Mouse (Mus musculus) embryonic facial prominence, embryonic 15.5 days (tissue): ENCODE results near the gene Rnf157. TPM values are rescaled to one million over a fixed set of nuclear protein-coding genes. Genes with fewer than 3 reads are reported as not detected.

Source experiments
- ATAC-seq: fragments of 200-750 bp; cut with Nextera tagmentation; 2 replicates; pipeline ENCODE4 v1.8.0; 2017; ENCODE audit warnings: low read depth, moderate TSS enrichment; ENCODE audit not compliant: insufficient number of reproducible peaks, low FRiP score, low TSS enrichment
- H3K27ac ChIP-seq: fragments of 300-500 bp; sonication (generic); replicated peaks from 2 replicates; pipeline ENCODE4 v1.5.1; 2015; ENCODE audit warnings: mild to moderate bottlenecking, inconsistent platforms
- H3K27me3 ChIP-seq: fragments of 300-500 bp; sonication (generic); 2 replicates; pipeline ENCODE4 v1.6.1; 2015; ENCODE audit warnings: inconsistent platforms
- H3K36me3 ChIP-seq: fragments of 300-500 bp; sonication (generic); 2 replicates; pipeline ENCODE4 v1.6.1; 2015; ENCODE audit warnings: mild to moderate bottlenecking, inconsistent platforms
- H3K4me1 ChIP-seq: fragments of 300-500 bp; sonication (generic); 2 replicates; pipeline ENCODE4 v1.6.1; 2015; ENCODE audit warnings: inconsistent platforms
- H3K4me2 ChIP-seq: fragments of 300-500 bp; sonication (generic); replicated peaks from 2 replicates; pipeline ENCODE4 v1.6.1; 2015; ENCODE audit warnings: mild to moderate bottlenecking, inconsistent platforms
- H3K4me3 ChIP-seq: fragments of 300-500 bp; sonication (generic); replicated peaks from 2 replicates; pipeline ENCODE4 v1.5.1; 2015; ENCODE audit warnings: mild to moderate bottlenecking, inconsistent platforms
- H3K9ac ChIP-seq: fragments of 300-500 bp; sonication (generic); 2 replicates; pipeline ENCODE4 v1.6.1; 2015; ENCODE audit warnings: inconsistent platforms
- H3K9me3 ChIP-seq: fragments of 300-500 bp; sonication (generic); replicated peaks from 2 replicates; pipeline ENCODE4 v1.6.1; 2016; ENCODE audit warnings: inconsistent platforms
- WGBS: fragments of 180-500 bp; shearing (Covaris S2); methylation state at CpG from one replicate; pipeline ENCODE4 v1.1.7; 2015; 5-methylcytosine and 5-hydroxymethylcytosine counted together
- polyA plus RNA-seq: library from polyadenylated mRNA; unstranded; fragments of >200 nt; fragmentation: Nextera tagmentation; extraction: Ambion mirVana; gene quantifications from 2 replicates; pipeline ENCODE4 v1.2.1, GENCODE M21; 2015

Gene Rnf157
- polyA plus RNA-seq, 1 experiment from 2014 or later = 17.0 TPM

GRCm38 (mm10) chr11:116424621-116425407 is 12.0 kb upstream of the Rnf157 start:
- H3K9ac ChIP-seq = no peak overlapping the region
- H3K4me3 ChIP-seq = no peak overlapping the region
- H3K27me3 ChIP-seq = no peaks in the 10 kb centered on the region
- H3K36me3 ChIP-seq = no peaks in the 10 kb centered on the region
- no peaks in the 10 kb centered on the region for H3K9me3 ChIP-seq
- ATAC-seq = no peak
- no peak overlapping the region for H3K4me2 ChIP-seq
- 49% methylated on average over 8 of the region's 8 CpGs for WGBS
- H3K4me1 ChIP-seq = 0 out of 2 replicates have a peak, but pooled peaks cover 5% of the 10 kb centered on the region
- H3K27ac ChIP-seq = no peak overlapping the region

DNA sequence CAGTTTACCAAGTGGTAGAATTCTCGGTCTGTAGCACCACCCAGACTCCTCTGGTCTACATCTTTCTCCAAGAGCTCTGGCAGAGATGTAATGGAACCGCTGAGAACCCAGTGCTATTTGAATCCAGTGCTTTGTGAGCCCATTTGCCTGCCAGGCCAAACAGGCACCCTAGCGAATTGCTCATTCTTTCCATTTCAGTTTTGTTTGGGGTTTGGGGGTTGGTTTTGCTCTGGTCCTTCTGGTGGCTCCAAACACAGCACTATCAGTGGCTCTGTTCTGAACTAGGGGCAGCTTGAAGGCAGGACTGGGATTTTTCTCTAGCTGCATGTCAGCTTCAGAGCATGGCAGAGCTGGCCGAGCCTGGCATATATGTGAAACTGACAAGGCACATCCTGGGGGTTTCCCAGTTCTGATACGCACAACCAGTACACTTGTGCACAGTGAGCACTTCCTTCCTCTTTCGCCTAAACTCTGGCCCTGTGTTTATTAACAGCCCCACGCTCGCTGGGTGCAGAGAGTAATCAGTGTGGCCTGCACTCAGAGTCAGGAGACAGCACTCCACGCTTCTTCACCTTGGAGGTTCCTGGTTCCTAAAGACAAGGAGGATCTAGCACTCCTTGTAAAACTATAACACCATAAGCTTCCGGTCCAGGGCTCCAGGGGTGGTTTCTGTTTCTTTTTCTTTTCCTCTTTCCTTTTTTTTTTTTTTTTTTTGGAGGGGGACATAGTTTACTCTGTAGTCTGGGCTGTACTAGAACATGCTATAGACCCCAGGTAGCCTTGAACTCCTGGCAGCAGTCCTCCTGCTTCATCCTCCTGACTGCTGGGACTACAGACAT is 11.2 kb upstream of the Rnf157 start:
- Histone ChIP-seq H3K36me3 (no peaks in the 10 kb centered on the region), H3K4me3 (no peak overlapping the region), H3K9ac (no peak overlapping the region), H3K9me3 (no peaks in the 10 kb centered on the region), H3K4me2 (no peak overlapping the region), H3K4me1 (peaks cover under 1% of the 10 kb centered on the region), H3K27me3 (no peaks in the 10 kb centered on the region), H3K27ac (no peak overlapping the region)
- ATAC-seq = no peak
- 76% methylated on average over 10 of the region's 10 CpGs for WGBS

DNA sequence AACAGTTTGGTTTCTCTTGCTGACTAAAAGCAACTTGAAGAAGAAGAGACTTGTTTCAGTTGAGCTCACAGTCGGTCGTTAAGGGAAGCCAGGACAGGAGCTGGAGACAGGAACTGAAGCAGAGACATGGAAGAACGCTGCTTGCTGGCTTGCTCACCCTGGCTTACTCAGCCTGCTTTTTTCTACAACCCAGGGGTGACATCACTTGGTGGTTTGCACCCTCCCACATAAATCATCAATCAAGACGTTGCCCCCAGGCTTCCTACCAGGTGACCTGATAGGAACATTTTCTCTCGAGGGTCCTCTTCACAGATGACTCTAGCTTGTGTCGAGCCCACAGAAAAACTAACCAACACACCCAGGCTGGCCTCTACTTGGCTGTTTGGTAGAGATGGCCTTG is 10.4 kb upstream of the Rnf157 start:
- H3K4me2 ChIP-seq = no peak overlapping the region
- H3K27me3 ChIP-seq = no peaks in the 10 kb centered on the region
- H3K4me1 ChIP-seq = peaks cover 9% of the 10 kb centered on the region
- H3K36me3 ChIP-seq = no peaks in the 10 kb centered on the region
- no peak overlapping the region for H3K4me3 ChIP-seq
- WGBS = 77% methylated on average over 6 of the region's 6 CpGs
- H3K27ac ChIP-seq = no peak overlapping the region
- no peak overlapping the region for H3K9ac ChIP-seq
- H3K9me3 ChIP-seq = no peaks in the 10 kb centered on the region
- ATAC-seq = no peak

- no peaks in the 10 kb centered on the region for H3K9me3 ChIP-seq
- no peaks in the 10 kb centered on the region for H3K36me3 ChIP-seq
- 82% methylated on average over 2 of the region's 2 CpGs for WGBS
- no peak for ATAC-seq
- H3K4me2 ChIP-seq = no peak overlapping the region
- H3K4me1 ChIP-seq = peaks cover 15% of the 10 kb centered on the region
- no peak overlapping the region for H3K4me3 ChIP-seq
- no peaks in the 10 kb centered on the region for H3K27me3 ChIP-seq
- no peak overlapping the region for H3K9ac ChIP-seq
- H3K27ac ChIP-seq = no peak overlapping the region
These were observed 9.7 kb upstream of the Rnf157 start for GRCm38 (mm10) chr11:116422562-116422961.

DNA sequence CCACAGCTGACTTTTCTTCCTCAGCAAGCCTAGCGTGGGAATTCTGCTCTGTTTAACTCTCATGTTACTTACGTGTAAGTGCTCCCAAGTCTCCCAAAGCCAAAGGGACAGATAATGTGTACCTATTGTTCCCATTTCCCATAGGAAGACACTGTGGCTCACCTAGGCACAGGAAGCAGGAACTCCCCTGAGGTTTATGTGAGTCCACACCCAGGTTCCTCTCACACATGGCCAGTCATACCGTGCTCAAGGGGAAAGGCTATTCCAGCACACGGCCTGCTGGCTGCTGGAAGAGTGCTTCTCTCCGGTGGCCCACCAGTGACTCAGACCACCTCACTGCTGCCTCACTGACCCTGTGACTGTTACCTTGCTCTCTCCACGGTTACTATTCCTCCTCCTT is 8.3 kb upstream of the Rnf157 start:
- 58% methylated on average over 6 of the region's 6 CpGs for WGBS

GRCm38 (mm10) chr11:116418841-116419462 is 6.1 kb upstream of the Rnf157 start:
- no peak overlapping the region for H3K9ac ChIP-seq
- H3K36me3 ChIP-seq = no peaks in the 10 kb centered on the region
- WGBS = 37% methylated on average over 6 of the region's 6 CpGs
- peak overlapping the region; percentile 89 for H3K27ac ChIP-seq
- H3K27me3 ChIP-seq = no peaks in the 10 kb centered on the region
- no peak for ATAC-seq
- H3K9me3 ChIP-seq = no peaks in the 10 kb centered on the region
- H3K4me3 ChIP-seq = no peak overlapping the region
- H3K4me2 ChIP-seq = no peak overlapping the region
- peaks cover 23% of the 10 kb centered on the region for H3K4me1 ChIP-seq

More for the DNA sequence above, 8.3 kb upstream of the Rnf157 start:
- H3K9ac ChIP-seq = no peak overlapping the region
- ATAC-seq = no peak
- peaks cover 22% of the 10 kb centered on the region for H3K4me1 ChIP-seq
- no peaks in the 10 kb centered on the region for H3K27me3 ChIP-seq
- H3K27ac ChIP-seq = no peak overlapping the region
- no peaks in the 10 kb centered on the region for H3K9me3 ChIP-seq
- no peaks in the 10 kb centered on the region for H3K36me3 ChIP-seq
- no peak overlapping the region for H3K4me3 ChIP-seq
- no peak overlapping the region for H3K4me2 ChIP-seq

DNA sequence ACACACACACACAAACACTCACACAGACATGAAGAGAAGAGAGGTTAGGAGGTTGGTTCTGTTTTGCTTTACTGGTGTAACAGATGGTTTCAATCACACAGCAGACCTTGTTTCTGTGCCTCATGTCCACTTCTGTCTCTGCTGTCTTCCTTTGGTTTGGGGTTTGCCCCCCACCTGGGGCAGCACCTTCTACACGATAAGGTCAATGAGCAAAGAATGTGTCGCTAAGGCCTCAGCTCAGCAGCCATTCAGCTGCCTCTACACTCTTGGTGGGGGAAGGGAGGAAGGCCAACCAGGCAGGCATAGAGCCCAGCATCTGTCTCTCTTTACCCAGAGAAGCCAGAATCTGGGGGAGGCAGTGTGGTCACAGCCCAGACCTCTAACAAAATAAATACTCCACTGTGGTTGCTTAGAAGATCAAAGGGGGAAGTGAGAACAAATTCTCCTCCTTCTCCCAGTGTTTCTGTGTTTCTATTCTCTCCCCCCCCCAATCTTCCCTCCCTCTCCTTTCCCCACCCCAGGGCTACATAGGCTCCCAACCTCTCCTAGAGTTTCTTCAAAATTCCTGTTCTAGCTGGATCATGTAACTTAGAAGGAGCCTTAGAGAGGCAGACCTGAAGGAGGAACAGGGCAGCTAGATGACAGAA is 5.5 kb upstream of the Rnf157 start:
- Histone ChIP-seq H3K36me3 (no peaks in the 10 kb centered on the region), H3K27ac (peak overlapping the region; percentile 89), H3K9ac (no peak overlapping the region), H3K4me2 (no peak overlapping the region), H3K4me3 (no peak overlapping the region), H3K9me3 (no peaks in the 10 kb centered on the region), H3K4me1 (peaks cover 25% of the 10 kb centered on the region), H3K27me3 (no peaks in the 10 kb centered on the region)
- peak; percentile 82 for ATAC-seq
- 9% methylated on average over 2 of the region's 2 CpGs for WGBS

- Histone ChIP-seq H3K36me3 (no peaks in the 10 kb centered on the region), H3K4me1 (peaks cover 33% of the 10 kb centered on the region), H3K9me3 (no peaks in the 10 kb centered on the region), H3K27me3 (0 out of 2 replicates have a peak, but pooled peaks cover 2% of the 10 kb centered on the region), H3K9ac (no peak overlapping the region), H3K4me2 (no peak overlapping the region), H3K27ac (peak overlapping the region; percentile 48; the same call in 1 of the 2 replicates), H3K4me3 (no peak overlapping the region)
- ATAC-seq = no peak
- WGBS = 90% methylated on average over 5 of the region's 5 CpGs
These were observed 4.2 kb upstream of the Rnf157 start for GRCm38 (mm10) chr11:116417054-116417453.

DNA sequence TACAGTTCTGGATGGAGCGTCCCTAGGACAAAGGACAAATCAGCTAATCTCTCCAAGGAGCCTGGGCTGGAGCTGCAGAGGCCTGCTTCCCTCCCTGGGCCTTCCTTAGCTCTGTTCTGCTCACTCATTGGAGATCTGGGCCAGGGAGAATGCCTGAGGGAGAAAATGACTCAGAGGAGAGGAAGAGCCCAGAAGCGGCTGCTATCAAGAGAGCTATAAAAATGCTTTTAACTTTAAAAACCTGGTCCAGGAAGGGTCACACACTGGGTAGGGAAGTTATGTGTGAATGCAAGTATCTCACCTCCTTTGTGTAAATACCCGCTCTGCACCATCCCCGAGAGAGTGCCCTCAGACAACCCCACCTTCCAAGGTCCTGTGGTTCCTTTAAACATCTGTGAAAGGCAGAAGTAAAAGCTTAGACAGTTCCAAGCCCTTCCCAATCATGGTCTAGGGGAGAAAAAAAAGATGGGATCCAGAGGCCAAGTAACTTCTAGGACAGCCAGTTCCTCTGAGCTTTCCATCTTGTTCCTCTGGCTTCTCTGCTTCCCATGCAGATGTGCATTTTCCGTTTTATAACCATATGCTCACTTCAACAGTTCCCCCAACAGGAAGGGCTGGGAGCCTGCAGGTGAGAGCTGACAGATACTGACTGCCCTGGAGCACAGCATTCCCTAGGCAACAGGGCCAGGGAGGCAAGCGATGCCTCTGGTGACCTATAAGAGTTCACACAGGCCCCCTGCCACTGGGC is 3.5 kb upstream of the Rnf157 start:
- H3K9me3 ChIP-seq = no peaks in the 10 kb centered on the region
- no peak for ATAC-seq
- 0 out of 2 replicates have a peak, but pooled peaks cover 2% of the 10 kb centered on the region for H3K27me3 ChIP-seq
- peak overlapping the region; percentile 48; the same call in 1 of the 2 replicates for H3K27ac ChIP-seq
- H3K4me2 ChIP-seq = no peak overlapping the region
- H3K4me1 ChIP-seq = peaks cover 39% of the 10 kb centered on the region
- H3K36me3 ChIP-seq = no peaks in the 10 kb centered on the region
- no peak overlapping the region for H3K9ac ChIP-seq
- WGBS = 63% methylated on average over 6 of the region's 6 CpGs
- H3K4me3 ChIP-seq = no peak overlapping the region

DNA sequence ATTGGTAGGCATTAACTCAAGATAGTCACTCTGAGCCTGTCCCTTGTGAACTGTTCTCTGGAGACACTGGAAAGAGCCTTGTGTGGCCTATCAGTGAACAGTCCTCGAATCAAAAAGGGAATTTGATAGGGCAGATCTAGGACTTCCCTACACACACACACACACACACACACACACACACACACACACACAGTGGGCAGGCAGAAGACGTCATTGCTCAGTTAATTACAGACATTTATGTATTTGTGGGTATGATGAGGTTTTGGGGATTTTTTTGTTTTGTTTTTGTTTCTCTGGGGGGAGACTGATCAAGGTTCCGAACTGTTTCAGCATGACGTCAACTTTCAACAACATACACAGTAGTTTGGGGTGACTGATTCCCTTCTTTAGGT is 795 bp upstream of the Rnf157 start:
- ATAC-seq = peak; percentile 32; the same call in 1 of the 2 replicates
- Histone ChIP-seq H3K27ac (peak overlapping the region; percentile 77; the same call in 1 of the 2 replicates), H3K4me1 (peaks cover 35% of the 10 kb centered on the region), H3K9me3 (no peaks in the 10 kb centered on the region), H3K36me3 (no peaks in the 10 kb centered on the region), H3K4me3 (peak overlapping the region; percentile 70), H3K27me3 (0 out of 2 replicates have a peak, but pooled peaks cover 2% of the 10 kb centered on the region), H3K4me2 (peak overlapping the region; percentile 95), H3K9ac (peak overlapping the region; percentile 37; the same call in 1 of the 2 replicates)
- 49% methylated on average over 4 of the region's 4 CpGs for WGBS
